Mouse (Mus musculus) cortical plate, adult 2 months (tissue): ENCODE data around the gene Ctsr. TPM values are rescaled to one million over a fixed set of nuclear protein-coding genes. Genes with fewer than 3 reads are reported as not detected.
"Not testable (repeated sequence)": the region's sequence is repeated elsewhere in the genome, so short reads cannot be mapped to it uniquely, and the experiment has no call there.

ENCODE experiments used
- H3K27ac ChIP-seq: fragments of 200-500 bp; 2 replicates; pipeline ENCODE4 v1.5.1; 2012; ENCODE audit warnings: low read length, control low read depth, inconsistent platforms; ENCODE audit not compliant: insufficient read depth
- H3K4me1 ChIP-seq: fragments of 200-500 bp; 2 replicates; pipeline ENCODE4 v1.6.1; 2011; ENCODE audit warnings: low read length; ENCODE audit not compliant: control insufficient read depth, insufficient read depth
- H3K4me3 ChIP-seq: fragments of 200-500 bp; 2 replicates; pipeline ENCODE4 v1.5.1; 2011; ENCODE audit warnings: mild to moderate bottlenecking, low read length, control low read depth; ENCODE audit not compliant: insufficient read depth
- CTCF ChIP-seq: fragments of 200-500 bp; IDR thresholded peaks from 2 replicates; pipeline ENCODE4 v1.5.1; 2011; ENCODE audit warnings: mild to moderate bottlenecking, control low read depth, low read length; ENCODE audit not compliant: insufficient read depth; ENCODE audit errors: extremely low read depth
- POLR2A ChIP-seq: fragments of 200-500 bp; IDR thresholded peaks from 2 replicates; pipeline ENCODE4 v1.6.1; 2011; ENCODE audit warnings: mild to moderate bottlenecking, low read length, control low read depth; ENCODE audit not compliant: insufficient read depth; ENCODE audit errors: extremely low read depth
- polyA plus RNA-seq: library from polyadenylated mRNA; depleted of rRNA; stranded (reverse); fragments of >200 nt; gene quantifications from 2 replicates; pipeline ENCODE4 v1.2.3, GENCODE M21; 2012; rRNA removed

The Ctsr gene
- polyA plus RNA-seq, result not detected in 2 replicates

DNA sequence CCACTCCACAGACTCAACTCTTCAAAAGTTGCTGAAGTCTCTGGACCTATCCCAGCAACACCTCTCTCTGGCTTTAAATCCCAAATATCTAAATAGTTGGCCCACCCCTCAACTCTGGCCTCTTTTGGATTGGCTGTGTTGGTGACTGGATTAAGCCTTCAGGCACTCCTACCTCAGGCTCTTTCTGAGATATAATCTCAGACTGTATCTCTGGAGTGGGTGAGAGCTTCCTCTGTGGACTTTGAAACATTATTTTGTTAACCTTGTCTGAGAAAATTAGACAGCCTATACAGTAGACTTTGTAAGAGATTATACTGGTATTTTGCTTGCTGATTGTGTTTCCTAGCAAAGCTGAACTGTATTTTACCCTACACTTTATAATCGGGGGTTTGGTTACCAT is at the start of gene Ctsr:
TSS of gene Ctsr (minus strand) at position 101 of the 400 bp plus-strand sequence.
- Histone ChIP-seq H3K27ac (no peak within 1 kb of the TSS), H3K4me1 (no peaks in the 10 kb centered on the region), H3K4me3 (no peak within 1 kb of the TSS)
- no peak for TF ChIP-seq POLR2A
- TF ChIP-seq CTCF, result no peak

DNA sequence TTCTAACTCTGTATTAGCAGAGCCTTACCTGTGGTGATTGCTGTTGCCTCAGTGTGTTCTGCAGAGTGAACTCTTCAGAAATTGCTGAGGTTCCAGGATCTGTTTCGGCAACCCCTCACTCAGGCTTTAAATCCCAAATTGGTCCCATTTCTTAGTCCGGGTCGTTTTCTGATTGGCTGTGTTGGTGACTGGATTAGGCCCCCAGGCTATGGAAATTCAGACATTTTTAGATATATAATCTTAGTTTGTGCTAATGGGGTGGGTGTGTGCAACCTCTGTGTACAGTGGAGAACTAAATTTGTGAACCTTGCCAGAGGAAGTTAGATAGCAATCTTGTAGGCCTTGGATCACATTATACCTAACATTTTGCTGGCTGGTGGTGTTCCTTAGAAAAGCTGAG is 39.3 kb upstream of the Ctsr start, which contains the start of gene Cts6:
TSS of gene Cts6 (minus strand) at position 101 of the 400 bp plus-strand sequence.
- no peak within 1 kb of the TSS for H3K4me3 ChIP-seq
- H3K4me1 ChIP-seq, result no peaks in the 10 kb centered on the region
- TF ChIP-seq CTCF, result no peak
- TF ChIP-seq POLR2A, result no peak
- no peak within 1 kb of the TSS for H3K27ac ChIP-seq

DNA sequence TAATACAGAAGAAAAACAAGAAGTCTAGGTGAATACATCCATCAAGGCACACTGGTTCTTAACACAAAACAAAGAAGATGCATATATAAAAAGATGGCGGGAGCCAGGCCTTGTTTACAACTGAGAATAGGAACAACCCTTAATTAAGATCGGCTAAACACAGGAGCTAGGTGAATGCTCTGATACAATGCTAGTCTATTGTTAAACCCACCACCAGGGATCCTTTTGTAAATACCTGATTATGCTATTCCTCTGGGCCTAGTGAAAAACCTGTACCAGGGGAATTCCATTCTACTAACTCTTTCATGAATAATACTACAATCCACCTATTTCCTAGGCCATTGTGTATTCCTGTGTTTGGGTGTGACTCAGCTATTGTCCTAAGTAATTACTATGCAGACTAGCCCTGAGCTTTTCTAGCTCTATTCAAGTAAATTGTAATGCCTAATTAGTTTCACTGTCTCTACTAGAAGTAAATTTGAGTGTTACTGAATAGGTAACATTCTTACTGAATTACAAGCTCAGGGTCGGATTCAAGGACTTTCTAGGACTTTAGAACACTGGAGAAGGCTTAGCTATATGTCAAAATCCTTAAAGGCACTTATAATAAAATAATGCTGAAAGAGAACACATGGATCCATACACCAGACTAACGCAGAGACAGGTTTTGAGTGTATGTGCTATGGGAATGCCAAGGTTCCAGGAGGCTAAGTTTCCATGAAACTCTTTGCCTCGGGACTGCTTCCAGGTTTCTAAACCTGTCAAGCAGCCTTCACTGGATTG is 21.3 kb upstream of the Ctsr start:
- not testable (repeated sequence) for H3K4me1 ChIP-seq, H3K4me3 ChIP-seq, H3K27ac ChIP-seq

DNA sequence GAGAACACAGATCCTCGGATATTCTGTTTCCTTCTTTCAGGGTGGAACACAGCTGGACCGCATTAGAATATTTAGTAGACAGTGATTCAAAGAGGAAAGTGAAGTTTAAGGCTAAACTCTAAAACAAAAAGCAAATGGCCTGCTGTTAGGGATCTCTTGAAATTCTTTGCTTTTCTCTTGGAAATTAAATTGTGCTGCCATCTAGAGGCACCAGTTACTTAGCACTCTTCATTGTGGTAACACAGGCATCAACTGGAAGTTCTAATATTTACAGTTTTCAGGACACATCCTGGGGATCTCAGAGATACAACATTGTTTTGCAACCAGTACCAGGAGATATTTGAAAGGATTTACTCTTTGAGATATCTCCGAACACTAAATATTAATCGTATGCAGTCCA is 566 bp upstream of the Ctsr start:
- Histone ChIP-seq H3K27ac (no peak overlapping the region), H3K4me3 (no peak overlapping the region), H3K4me1 (no peaks in the 10 kb centered on the region)
- no peak for TF ChIP-seq POLR2A
- TF ChIP-seq CTCF, result no peak

Other genes with a start within 250 kb of the Ctsr start
- gene Gm49393, start 228.7 kb downstream of the Ctsr start, polyA plus RNA-seq, result not detected in 2 replicates
- gene Gm49391, start 227.7 kb downstream of the Ctsr start, polyA plus RNA-seq, result 1.7 and 2.5 TPM in 2 replicates
- gene Ctla2a, start 227.6 kb downstream of the Ctsr start, polyA plus RNA-seq, result 12.2 and 15.4 TPM in 2 replicates
- 0.08 TPM in 1 of 2 replicates, not detected in the other for gene Tpbpa, start 222.3 kb downstream of the Ctsr start, polyA plus RNA-seq
- gene Ctsj, start 158.3 kb downstream of the Ctsr start, polyA plus RNA-seq, result 0.25 TPM in 1 of 2 replicates, not detected in the other
- gene Ctsq, start 123.6 kb downstream of the Ctsr start, polyA plus RNA-seq, result not detected in 2 replicates
- gene Cts6, start 39.2 kb upstream of the Ctsr start, polyA plus RNA-seq, result not detected in 2 replicates
- not detected in 2 replicates for gene Cts8, start 91.1 kb upstream of the Ctsr start, polyA plus RNA-seq
- not detected in 2 replicates for gene Gm49398, start 124.6 kb upstream of the Ctsr start, polyA plus RNA-seq
- not detected in 2 replicates for gene Cts7, start 193.9 kb upstream of the Ctsr start, polyA plus RNA-seq